Mouse (Mus musculus) large intestine, adult 2 months (tissue): ENCODE measurements at regions not wholly inside any gene's neighbourhood (a gene's known extent, or its start where the extent isn't known, plus 50 kb on each side); places are given as distances from the start of the nearest gene placed in this dataset.

Source experiments
- DNase-seq: peaks from one replicate; pipeline ENCODE4 v3.0.0-alpha.2; 2012; ENCODE audit warnings: low read depth, low spot score
- WGBS: fragments of 180-500 bp; shearing (Covaris S2); methylation state at CpG from one replicate; pipeline ENCODE4 v1.1.7; 2018; 5-methylcytosine and 5-hydroxymethylcytosine counted together

- WGBS, result 36% methylated on average over 2 of the region's 2 CpGs
- no peak for DNase-seq
Observed at GRCm38 (mm10) chr16:50664240-50664639, 73.3 kb upstream of the Ccdc54 start.
